Mouse (Mus musculus): ENCODE data around the gene Sigmar1.
"Not testable (repeated sequence)": the region's sequence is repeated elsewhere in the genome, so short reads cannot be mapped to it uniquely, and the experiment has no call there.

Sigmar1 gene

DNA sequence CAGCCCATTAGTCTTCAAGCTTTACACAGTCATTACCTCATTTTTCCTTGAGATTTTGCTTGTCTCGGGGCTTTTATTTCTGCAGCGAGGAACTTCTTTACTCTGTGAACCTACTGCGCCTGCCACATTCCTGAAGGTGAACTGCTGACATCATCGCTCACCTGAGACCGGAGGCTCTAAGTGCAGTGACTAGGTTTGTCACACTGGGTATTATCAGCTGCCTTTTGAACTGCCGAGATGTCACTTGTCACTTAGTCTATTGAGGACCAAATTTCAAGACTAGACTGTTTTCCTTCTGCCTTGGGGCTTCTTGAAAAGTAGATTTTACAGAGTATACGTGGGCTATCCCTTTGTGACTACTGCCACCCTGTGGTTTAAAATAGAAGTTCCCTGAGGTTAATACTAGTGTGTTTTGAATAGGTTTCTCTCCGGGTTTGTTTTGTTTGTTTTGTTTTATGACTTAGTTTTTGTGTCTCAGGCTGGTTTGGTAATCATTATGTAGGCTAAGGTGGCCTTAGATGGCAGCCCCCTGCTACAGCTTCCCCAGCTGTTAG is 47.7 kb downstream of the Sigmar1 start:
- no peak for DNase-seq

DNA sequence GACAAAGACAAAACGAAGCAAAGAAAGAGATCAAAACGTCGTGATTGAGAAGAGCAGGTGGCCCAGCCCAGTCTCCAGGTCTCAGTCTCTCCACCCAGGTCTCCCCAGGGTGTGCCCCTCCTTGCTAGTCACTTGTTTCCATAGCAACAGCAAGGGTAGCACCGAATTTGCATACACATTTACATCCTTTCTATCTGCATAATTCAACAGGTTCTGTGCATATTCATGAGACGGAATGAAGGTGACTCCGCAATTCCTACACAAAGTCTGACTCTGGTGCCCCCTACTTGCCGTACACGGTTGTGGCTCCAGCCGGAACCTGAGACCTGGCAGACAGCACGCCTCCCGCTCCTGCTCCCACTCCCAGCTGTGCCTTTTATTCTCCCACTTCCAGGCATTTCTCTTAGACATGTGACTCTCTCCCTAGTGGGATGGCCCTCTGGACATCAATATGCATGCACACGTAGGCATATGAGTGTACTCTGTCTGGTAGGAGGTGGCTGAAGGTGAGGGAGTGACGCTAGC is 48.9 kb downstream of the Sigmar1 start:
- peak; percentile 81 for DNase-seq

DNA sequence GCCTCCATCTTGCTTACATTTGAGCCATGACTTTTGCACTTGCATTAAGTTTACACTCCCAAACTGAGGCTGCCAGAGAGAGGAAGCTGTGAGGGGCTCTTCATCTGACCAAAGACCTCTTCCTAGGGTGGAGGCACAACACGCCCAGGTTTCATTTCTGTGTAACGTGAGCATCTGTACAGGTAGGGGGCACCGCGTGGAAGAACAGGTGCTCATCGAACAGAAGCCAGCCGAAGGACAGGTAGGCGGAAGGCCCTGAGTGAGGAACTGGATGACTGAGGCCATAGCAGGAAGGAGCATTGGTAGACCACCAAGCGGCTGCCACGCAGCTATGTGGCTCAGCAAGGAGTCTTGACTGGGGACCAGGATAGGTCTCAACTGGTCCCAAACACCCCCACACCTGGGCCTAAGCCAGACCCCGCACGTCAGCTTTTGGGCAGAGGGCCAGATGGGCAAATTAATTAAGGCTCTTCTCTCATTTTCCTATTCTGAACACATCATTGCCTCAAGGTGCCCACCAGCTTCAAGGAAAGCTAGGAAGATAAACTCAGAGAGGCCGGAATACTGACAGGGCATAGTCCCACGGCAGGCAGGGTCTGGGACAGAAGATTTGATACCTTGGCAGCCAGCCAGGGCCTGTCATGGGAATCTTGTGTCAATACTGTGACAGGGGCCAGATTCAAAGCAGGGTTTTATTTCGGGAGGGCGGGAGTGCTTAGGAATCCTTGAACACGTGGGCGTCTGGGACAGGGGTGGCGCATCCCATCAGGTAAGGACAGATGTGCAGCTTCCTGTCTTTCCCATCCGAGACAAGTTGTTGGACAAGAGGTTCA is 49.8 kb downstream of the Sigmar1 start:
- peak; percentile 43 for DNase-seq

DNA sequence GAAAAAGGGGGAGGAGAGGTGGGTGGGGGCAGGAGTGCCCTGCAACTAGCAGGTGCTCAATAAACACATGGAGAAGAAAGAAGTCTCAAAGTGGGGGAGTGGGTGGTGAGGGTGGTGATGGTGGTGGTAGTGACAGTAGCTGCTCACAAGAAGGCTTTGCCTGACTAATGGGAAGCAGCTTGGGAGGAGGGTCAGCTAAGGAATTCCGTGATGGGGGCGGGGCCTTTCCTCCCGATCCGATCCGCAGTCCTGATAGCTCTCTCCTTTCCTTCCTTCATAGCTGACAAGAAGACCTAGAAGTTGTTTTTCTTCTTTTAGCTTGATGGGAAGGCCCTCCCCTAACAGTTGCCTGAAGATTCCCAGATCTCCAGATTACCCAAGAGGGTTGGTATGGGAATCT is 51.3 kb downstream of the Sigmar1 start:
- DNase-seq, result no peak

DNA sequence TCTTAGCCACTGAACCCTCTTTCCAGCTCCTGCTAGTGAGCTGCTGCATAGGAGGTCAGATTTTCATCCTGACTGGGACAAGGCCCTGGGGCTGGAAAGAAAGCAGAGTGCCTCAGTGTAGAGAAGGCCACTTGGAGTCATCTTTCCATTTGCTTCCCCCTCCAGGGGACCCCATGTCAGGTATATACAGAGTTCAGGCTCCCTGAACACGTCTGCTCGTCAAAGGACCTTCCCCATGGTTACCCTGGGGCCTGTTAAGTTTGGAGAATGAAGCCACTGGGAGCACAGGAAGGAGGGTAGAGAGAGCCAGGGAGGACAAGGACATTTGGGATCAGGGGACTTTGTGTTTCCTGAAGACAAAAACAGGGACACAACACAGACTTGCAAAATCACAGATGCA is 53.7 kb downstream of the Sigmar1 start:
- DNase-seq, result not testable (repeated sequence)

DNA sequence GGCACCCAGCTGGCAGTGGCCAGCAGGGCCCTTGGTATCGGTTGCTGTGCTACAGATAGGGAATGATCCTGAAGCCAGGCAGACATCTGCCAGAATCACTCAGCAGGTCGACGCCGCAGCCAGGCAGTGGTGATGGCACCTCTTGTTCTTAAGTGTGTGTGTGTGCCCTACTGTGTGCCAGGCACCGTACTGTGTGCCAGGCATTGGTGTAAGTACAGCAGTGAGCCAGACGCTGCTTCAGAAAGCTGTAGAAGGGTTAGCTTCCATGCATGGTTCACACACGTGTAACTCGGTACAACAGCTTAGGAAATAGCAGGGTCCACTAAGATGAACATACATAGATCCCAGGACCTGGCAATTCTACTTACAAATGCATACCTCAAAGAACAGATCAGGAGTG is 55.7 kb downstream of the Sigmar1 start:
- DNase-seq, result not testable (repeated sequence)

DNA sequence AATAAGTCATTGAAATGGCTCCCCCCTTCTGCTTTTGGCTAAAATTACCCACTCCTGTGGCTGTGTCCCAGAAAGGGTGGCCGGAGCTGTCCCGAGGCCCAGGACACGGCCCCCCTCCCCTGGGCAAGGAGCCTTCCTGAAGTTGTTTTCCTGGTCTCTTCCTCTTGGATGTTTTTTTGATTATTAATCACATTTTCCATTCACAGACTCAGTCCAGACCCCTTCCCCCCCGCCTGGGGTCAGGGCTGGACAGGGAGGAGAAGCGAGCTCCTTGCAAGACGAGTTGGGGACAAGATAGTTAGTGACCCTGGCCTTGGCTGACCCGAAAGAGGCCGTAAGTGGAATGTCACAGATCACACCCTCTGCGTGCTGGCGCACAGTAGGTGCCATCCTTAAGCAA is 56.2 kb downstream of the Sigmar1 start, which contains the start of gene Il11ra1:
Gene Il11ra1 (plus strand): TSS at position 207 of the 400 bp plus-strand sequence.
- not testable (repeated sequence) for DNase-seq

DNA sequence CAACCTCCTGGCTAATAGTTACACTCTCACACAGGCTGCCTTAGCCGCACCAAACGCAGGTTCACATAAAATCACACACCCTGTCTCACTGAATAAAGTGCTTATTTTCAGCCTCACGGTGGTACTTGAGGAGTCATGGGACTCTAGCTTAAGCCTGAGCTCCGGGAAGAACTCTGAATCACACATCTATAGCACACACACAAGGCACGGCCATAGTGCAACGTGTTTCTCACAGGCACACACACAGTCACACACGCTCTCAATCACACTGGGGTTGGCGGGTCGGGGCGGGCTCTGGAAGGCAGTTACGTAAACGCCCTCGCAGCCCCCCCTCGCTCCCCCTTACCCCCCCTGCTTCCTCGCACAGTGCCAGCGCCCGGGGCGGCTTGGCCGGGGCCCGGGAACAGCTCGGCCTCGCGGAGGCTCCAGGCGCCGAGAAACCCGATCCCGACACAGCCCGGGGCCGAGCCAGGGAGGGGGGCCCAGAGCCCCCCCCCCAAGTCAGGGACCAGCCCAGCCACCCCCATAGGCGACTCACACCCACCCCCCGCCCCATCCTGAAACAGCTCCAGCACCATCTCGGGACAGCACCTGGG is 57.4 kb downstream of the Sigmar1 start:
- DNase-seq, result not testable (repeated sequence)

DNA sequence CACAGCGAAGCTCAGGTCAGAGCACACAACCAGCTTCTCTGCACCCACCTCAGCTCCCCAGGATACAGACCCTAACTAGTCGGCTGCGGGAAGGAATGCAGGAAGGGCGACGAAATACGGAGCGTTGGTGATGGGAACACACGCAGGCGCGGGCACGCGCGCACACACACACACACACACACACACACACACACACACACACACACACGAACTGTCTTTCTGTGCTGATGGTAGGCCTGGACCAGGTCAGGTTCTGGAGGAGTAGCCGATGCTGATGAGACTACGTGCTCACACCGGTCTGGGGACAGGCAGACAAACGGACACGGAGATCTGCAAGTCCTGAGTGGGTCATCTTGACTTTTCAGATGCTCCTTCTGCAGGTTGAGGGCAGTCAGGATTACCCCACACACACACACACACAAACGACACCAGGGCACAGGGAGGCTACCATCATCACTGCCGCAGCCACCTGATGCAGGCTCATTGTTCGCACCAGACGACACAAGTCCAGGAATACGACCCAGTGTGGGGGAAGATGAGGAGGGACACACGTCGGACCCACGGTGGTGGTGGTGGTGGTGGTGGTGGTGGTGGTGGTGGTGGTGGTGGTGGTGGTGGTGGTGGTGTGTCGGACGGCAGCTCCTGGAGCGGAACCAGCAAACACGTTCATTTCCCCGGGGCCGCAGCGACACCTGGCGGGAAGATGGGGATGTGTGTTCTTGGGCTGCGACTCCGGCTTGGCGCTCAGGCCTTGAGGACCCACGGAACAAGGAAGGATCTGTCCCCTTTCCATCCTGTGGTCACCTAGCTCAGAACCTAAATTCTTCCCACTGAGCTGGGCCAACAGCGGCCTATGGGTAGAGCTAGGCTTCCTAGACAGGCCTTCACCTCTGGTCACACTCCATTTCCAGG is 58.8 kb downstream of the Sigmar1 start, which contains the start of gene Cntfr:
Gene Cntfr (minus strand): TSS at position 160 of the 912 bp plus-strand sequence.
- DNase-seq, result peak; percentile 82

DNA sequence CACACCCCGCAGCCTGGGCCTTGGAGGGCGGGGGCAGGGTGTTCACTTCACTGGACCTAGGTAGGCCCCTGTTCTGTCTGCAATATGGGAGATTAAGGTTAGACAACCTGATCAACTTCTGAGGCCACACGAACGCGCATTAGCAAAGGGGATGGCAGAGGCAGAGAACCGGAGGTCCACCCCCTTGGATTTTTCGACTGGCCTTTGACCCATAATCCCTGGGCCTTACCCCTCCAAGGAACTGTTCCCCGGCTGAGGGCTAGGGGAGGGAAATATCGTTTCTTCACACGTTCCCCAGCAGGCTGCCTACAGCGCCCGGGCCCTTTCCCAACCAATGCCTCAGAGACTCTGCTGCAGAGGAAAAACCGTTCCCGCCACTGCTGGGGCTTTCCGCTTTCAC is 59.5 kb downstream of the Sigmar1 start:
- not testable (repeated sequence) for DNase-seq

DNA sequence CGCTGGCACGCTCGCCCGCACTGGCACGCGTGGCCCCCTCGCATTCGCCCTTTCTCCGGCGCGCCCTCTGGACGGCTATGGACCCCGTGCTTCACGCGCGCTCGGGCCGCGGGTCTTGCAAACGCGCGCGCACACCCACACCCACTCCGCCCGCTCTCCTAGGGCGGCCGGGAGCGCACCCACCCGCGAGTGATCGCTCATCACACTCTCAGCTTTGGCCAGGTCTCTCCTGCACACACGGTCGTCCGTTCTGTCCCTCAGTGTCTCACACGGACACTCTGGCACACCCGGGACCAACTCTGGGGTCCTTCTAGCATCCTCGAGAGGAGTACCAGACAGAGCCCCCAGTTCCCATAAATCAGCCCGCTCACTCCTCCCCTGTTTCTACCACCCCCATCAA is 60.2 kb downstream of the Sigmar1 start:
- not testable (repeated sequence) for DNase-seq

DNA sequence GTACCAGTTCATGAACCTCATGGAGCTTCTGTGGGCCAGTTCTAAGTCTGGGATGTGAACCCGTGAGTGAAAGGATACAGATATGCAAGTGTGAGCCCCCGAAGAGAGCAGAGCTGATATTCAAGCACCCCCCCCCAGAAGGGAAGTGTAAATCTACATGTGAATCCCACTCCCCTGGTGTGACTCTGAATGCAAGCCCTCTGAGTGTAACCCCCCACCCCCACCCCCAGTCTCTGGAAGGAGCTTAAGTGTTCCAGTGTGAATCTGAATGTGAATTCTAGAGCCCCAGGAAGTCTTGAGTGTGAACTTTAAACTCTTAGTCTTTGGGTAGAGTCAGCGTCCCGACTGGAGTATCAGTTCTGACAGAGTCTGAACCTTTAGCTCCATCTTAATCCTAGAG is 62.4 kb downstream of the Sigmar1 start:
- DNase-seq, result not testable (repeated sequence)

DNA sequence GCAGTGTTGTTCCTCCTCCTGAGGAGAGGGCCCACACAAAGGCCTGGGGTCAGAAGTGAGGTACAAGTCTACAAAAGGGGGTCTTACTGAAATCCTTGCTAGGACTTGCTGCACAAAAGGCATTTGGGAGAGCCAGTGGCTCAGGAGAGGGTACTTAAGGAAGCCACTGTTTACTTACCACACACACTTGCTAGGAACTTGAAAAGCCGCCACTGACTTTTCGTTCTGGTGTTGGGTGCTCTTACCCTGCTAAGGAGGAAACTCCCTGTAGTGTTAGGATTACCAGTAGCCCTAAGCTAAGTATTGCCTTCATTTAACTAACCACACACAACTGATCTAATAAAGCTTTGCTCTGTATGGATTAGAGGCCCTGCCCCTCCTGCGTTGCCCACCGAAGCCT is 65.9 kb downstream of the Sigmar1 start:
- not testable (repeated sequence) for DNase-seq

DNA sequence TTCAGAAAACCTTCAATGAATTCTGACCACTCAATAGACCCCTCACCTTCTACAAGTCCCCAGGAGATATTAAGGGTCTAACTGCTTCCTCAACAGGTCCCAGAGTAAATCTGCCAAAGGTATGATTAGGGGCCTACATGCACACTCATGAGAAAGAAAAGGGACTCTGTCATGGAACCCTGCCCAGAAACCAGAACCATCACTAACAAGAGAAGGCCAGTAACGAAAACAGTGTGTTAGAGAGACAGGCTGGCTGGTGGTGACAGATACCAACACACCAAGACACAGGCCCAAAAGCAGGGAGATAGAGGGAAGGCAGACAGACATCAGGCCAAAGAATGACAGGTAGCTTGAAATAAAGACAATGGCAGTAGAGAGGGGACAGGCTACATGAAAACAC is 67.4 kb downstream of the Sigmar1 start:
- not testable (repeated sequence) for DNase-seq

Measured in thymus, postnatal 4 days (tissue).